Mouse (Mus musculus) hindbrain, embryonic 13.5 days (tissue): ENCODE measurements at regions not wholly inside any gene's neighbourhood (a gene's known extent, or its start where the extent isn't known, plus 50 kb on each side); places are given as distances from the start of the nearest gene placed in this dataset.

Experiments used
- ATAC-seq: fragments of 200-750 bp; cut with Nextera tagmentation; 2 replicates; pipeline ENCODE4 v1.8.0; 2017; ENCODE audit warnings: moderate TSS enrichment; ENCODE audit not compliant: low FRiP score
- H3K27ac ChIP-seq: fragments of 300-500 bp; sonication (generic); 2 replicates; pipeline ENCODE4 v1.5.1; 2015; ENCODE audit warnings: inconsistent platforms, mild to moderate bottlenecking, moderate library complexity
- H3K27me3 ChIP-seq: fragments of 300-500 bp; sonication (generic); 2 replicates; pipeline ENCODE4 v1.6.1; 2015; ENCODE audit warnings: mild to moderate bottlenecking, inconsistent platforms
- H3K36me3 ChIP-seq: fragments of 300-500 bp; sonication (generic); 2 replicates; pipeline ENCODE4 v1.6.1; 2015; ENCODE audit warnings: mild to moderate bottlenecking, inconsistent platforms
- H3K4me1 ChIP-seq: fragments of 300-500 bp; sonication (generic); replicated peaks from 2 replicates; pipeline ENCODE4 v1.6.1; 2015; ENCODE audit warnings: inconsistent platforms
- H3K4me2 ChIP-seq: fragments of 300-500 bp; sonication (generic); 2 replicates; pipeline ENCODE4 v1.6.1; 2015; ENCODE audit warnings: inconsistent platforms, mild to moderate bottlenecking, moderate library complexity
- H3K4me3 ChIP-seq: fragments of 300-500 bp; sonication (generic); 2 replicates; pipeline ENCODE4 v1.5.1; 2015; ENCODE audit warnings: mild to moderate bottlenecking, inconsistent platforms
- H3K9ac ChIP-seq: fragments of 300-500 bp; sonication (generic); 2 replicates; pipeline ENCODE4 v1.6.1; 2015; ENCODE audit warnings: mild to moderate bottlenecking, inconsistent platforms
- H3K9me3 ChIP-seq: fragments of 300-500 bp; sonication (generic); 2 replicates; pipeline ENCODE4 v1.6.1; 2016; ENCODE audit warnings: inconsistent platforms
- WGBS: fragments of 180-500 bp; shearing (Covaris S2); methylation state at CpG from one replicate; pipeline ENCODE4 v1.1.7; 2015; 5-methylcytosine and 5-hydroxymethylcytosine counted together

DNA sequence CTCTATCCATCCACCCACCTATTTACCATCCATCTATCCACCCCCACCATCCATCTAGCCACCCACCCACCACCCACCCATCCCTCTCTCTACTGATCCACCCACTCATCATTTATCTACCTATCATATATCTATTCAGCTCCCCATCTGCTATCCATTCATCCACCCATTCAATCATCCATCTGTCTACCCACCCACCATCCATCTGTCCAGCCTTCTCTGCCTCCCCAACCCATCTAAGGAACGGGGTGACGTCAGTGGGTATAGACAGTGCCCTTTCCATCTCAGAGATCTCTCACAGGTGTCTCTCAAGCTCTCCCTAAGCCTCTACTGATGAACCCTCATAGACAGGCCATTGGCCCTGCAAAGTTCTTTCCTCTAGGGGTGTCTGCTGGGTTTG is 67.5 kb upstream of the Ccnd1 start:
- Histone ChIP-seq H3K4me3 (no peak overlapping the region), H3K4me1 (no peaks in the 10 kb centered on the region)
- ATAC-seq = no peak

DNA sequence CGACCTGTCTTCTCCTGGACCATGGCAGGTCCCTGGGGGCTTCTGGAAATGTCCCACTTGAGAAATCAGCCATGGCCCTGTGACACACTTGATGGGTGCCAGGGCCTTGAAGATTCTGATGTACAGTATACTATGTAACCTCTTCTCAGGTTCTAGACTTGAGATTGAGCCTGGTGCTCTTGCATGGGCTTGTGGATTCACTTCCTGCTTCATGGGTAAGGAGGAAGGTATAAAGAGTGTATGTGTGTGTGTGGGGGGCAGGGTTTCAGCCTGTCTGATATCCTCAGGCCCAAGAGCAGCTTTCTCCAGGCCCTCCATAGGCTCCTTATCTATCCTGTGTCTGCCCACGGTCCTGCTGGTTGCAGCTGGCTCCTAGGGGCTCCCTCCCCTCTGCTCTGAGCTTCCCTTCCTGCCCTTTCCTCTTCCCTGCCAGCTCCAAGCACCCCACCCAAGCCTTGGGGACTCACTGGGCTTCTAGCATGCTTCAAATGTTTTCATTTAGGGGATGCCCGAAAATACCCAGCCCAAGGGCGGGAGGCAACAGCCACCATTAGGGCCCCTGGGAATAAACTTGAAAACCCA is 61.9 kb upstream of the Ccnd1 start:
- Histone ChIP-seq H3K27ac (no peak overlapping the region), H3K4me2 (no peak overlapping the region), H3K9ac (no peak overlapping the region), H3K27me3 (no peaks in the 10 kb centered on the region), H3K36me3 (no peaks in the 10 kb centered on the region), H3K4me3 (no peak overlapping the region), H3K4me1 (no peaks in the 10 kb centered on the region), H3K9me3 (no peaks in the 10 kb centered on the region)
- WGBS = 70% methylated on average over 4 of the region's 4 CpGs
- no peak for ATAC-seq

More for the DNA sequence above, 67.5 kb upstream of the Ccnd1 start:
- Histone ChIP-seq H3K4me2 (no peak overlapping the region), H3K27me3 (no peaks in the 10 kb centered on the region), H3K36me3 (no peaks in the 10 kb centered on the region), H3K27ac (no peak overlapping the region), H3K9ac (no peak overlapping the region), H3K9me3 (no peaks in the 10 kb centered on the region)
- WGBS = 66% methylated on average over 2 of the region's 2 CpGs

DNA sequence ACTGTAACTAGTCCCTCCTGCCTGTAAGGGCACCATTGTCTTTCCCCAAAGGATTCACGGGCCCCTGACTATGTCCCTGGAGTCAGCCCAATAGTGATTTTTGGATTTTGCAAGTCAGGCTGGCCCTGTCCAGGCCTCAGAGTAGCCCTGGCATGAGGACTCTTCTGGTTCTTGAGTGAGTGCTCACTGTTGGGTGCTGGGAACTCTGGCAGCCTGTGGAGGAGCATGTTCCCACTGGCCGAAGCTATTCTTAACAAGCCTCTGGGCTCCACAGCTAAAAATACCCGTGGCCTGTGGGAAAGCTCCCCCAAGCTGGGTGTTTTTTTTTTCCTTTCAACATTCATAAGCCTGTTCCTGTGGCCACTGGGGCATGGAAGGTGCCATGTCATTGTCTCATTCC is 60.0 kb upstream of the Ccnd1 start:
- H3K36me3 ChIP-seq = no peaks in the 10 kb centered on the region
- no peak overlapping the region for H3K27ac ChIP-seq
- no peak overlapping the region for H3K4me3 ChIP-seq
- no peak for ATAC-seq
- 74% methylated on average over 3 of the region's 3 CpGs for WGBS
- no peaks in the 10 kb centered on the region for H3K27me3 ChIP-seq
- H3K9me3 ChIP-seq = no peaks in the 10 kb centered on the region
- no peaks in the 10 kb centered on the region for H3K4me1 ChIP-seq
- no peak overlapping the region for H3K4me2 ChIP-seq
- no peak overlapping the region for H3K9ac ChIP-seq

DNA sequence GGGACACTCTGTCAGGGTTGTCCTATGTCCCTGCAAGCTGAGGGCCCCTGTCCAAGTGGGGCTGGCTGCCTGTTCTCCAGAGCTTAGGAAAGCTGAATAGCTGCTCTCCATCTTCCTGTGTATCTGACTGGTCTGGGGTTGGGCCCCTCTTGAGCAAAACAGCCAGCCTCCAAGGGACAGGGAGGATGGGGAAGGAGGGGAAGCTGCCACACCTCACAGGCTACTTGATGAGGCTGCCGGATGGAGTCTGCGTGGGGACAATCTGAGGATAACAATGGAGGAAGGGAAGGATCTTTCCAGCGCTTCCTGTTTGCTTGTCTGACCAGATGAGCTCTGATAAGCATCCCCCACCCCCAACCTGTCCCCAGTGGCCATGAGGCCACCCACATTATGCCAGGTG is 57.1 kb upstream of the Ccnd1 start:
- no peaks in the 10 kb centered on the region for H3K27me3 ChIP-seq
- H3K9me3 ChIP-seq = no peaks in the 10 kb centered on the region
- no peaks in the 10 kb centered on the region for H3K4me1 ChIP-seq
- H3K27ac ChIP-seq = no peak overlapping the region
- H3K4me2 ChIP-seq = no peak overlapping the region
- WGBS = 77% methylated on average over 3 of the region's 3 CpGs
- H3K4me3 ChIP-seq = no peak overlapping the region
- H3K9ac ChIP-seq = no peak overlapping the region
- ATAC-seq = no peak
- H3K36me3 ChIP-seq = no peaks in the 10 kb centered on the region

DNA sequence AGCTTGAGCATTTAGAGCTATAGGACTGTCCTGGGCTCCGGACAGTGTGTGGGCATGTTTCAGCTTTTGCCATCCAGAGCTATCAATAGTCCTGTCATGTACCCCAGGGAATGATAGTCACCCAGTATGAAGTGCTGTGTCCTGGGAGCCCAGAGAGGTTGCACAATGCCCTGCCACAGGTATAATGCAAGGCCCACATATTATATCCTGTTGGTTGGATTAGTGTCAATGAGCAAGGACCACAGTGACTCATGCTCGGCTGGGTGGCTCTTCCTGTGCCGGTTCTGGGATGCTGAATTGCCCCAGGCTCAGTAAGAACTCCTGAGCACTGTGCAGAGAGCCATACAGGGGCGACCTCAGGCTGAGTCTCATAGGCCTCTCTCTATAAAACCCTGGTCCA is 54.5 kb upstream of the Ccnd1 start:
- Histone ChIP-seq H3K27ac (no peak overlapping the region), H3K4me1 (no peaks in the 10 kb centered on the region), H3K9ac (no peak overlapping the region), H3K36me3 (no peaks in the 10 kb centered on the region), H3K27me3 (no peaks in the 10 kb centered on the region), H3K9me3 (no peaks in the 10 kb centered on the region), H3K4me3 (no peak overlapping the region), H3K4me2 (no peak overlapping the region)
- WGBS = 83% methylated on average over 4 of the region's 4 CpGs
- ATAC-seq = no peak

DNA sequence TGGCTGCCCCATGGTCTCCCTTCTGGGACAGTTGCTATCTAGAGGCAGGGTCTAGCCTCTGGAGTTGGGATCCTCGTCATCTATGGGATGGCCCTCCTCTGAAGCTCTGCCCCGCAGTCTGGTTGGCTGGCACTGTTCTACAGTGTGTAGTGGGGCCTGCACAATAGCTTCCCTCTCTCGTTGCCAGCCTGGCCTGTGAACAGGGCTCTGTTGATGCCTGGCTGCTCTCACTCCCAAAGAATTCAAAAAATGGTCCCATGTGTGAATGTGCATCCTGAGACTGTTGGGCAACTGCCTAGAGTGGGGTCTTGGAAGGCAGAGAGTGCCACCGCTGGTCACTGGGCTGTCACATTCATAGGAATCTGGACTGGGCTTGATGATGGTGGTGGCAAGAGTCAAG is 53.8 kb upstream of the Ccnd1 start:
- 84% methylated on average over 4 of the region's 4 CpGs for WGBS
- Histone ChIP-seq H3K9ac (no peak overlapping the region), H3K36me3 (no peaks in the 10 kb centered on the region), H3K4me3 (no peak overlapping the region), H3K4me2 (no peak overlapping the region), H3K27ac (no peak overlapping the region), H3K4me1 (no peaks in the 10 kb centered on the region), H3K9me3 (no peaks in the 10 kb centered on the region), H3K27me3 (no peaks in the 10 kb centered on the region)
- no peak for ATAC-seq

DNA sequence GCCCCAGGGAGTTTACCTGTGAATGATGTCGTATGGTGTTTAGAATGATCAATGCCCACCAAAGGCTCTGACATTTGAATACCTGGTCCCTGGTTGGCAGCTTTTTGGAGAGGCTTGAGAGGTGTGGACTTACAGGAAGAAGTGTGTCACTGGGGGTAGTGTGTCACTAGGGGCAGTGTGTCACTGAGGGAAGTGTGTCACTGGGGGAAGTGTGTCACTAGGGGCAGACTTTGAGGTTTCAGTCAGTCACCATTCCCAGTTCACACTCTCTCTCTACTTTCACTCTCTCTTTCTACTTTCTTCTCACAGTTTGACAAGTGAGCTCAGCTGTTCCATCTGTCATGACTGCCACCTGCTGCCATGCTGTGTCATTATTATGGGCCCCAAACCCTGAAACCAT is 52.0 kb upstream of the Ccnd1 start:
- no peak overlapping the region for H3K4me3 ChIP-seq
- no peak overlapping the region for H3K9ac ChIP-seq
- H3K27me3 ChIP-seq = no peaks in the 10 kb centered on the region
- 90% methylated on average over 1 of the region's 1 CpGs for WGBS
- no peak overlapping the region for H3K27ac ChIP-seq
- no peaks in the 10 kb centered on the region for H3K9me3 ChIP-seq
- no peak for ATAC-seq
- H3K36me3 ChIP-seq = no peaks in the 10 kb centered on the region
- no peaks in the 10 kb centered on the region for H3K4me1 ChIP-seq
- no peak overlapping the region for H3K4me2 ChIP-seq
